ENCODE assay signal across 8 mouse cellular contexts in the genomic region with DNA sequence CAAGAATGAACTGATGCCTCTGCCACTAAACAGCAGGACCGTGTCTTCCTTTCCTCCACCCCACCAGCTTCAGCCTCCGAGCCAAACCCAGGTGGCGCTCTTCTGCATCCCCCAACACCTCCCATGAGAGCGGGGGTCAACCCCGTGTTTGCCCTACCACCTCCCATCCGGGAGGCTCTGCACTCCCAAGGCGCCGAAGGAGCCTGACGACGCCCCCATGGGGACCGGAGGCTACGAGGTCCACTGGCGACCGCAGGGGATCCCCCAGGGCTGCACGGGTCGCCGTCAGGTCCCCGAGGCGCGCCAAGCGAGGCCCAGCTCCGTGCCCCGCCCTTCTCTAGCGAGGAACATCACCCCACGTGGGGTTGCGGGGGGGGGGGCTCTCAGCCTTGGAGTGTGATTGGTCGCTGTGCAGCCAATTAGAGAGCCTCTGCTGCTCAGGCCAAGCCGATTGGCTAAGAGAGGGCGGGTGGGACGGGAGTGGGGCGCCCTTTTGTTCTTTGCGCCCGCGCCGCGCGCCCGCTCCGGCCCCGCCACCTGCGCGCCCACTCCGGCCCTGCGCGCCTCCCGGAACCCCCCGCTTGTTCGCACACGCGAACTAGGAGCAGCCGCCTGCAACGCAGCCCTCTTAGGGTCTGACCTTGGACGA. TPM values are rescaled to one million over a fixed set of nuclear protein-coding genes. Genes with fewer than 3 reads are reported as not detected.
DNase-seq lines count a peak whose midpoint lies in the region; ATAC-seq and TF ChIP-seq lines count a peak whose summit lies in the region.

No protein-coding gene starts in this region.

- peak overlapping the region; percentile 49 for H3K4me3 ChIP-seq in cortical plate, adult 2 months (ENCODE audit: insufficient read depth, low read length)

- H3K4me1 ChIP-seq in cortical plate, adult 2 months (ENCODE audit: control insufficient read depth, insufficient read depth, low read length), result peaks cover 8% of the 10 kb centered on the region

- intact Hi-C loops in left cerebral cortex, postnatal 10 days (cut with DNase I), result loop anchor here (5.0 kb wide), 2 partner anchors 118 to 193 kb away; no protein-coding TSS in a partner anchor

- no peak overlapping the region; the same call in 1 of the 2 replicates for H3K27ac ChIP-seq in cortical plate, adult 2 months (ENCODE audit: insufficient read depth, low read length)

- TF ChIP-seq CTCF in cortical plate, adult 2 months (IDR thresholded peaks at IDR 0.05; ENCODE audit: extremely low read depth, insufficient read depth, low read length), result no peak

- ATAC-seq in megakaryocyte progenitor cell, adult 5-6 weeks (replicated peaks; ENCODE audit: poor library complexity), result peak; percentile 78

- TF ChIP-seq POLR2A in cortical plate, adult 2 months (IDR thresholded peaks at IDR 0.05; ENCODE audit: extremely low read depth, insufficient read depth, low read length), result no peak

- DNase-seq in adrenal gland, adult (ENCODE audit: inconsistent age in 2 of 2, low spot score in 1 of 2), result peak; percentile 92 to 97
- DNase-seq in gastrocnemius, adult 8-10 months (ENCODE audit: low spot score in 2 of 2), result peak; percentile 72 to 75
- peak; percentile 81 for DNase-seq in hindlimb bud, embryonic 11.5 days (ENCODE audit: extremely low spot score, low read depth, low spot score)
- peak; percentile 84 to 93 for DNase-seq in left cerebral cortex, postnatal 10 days (ENCODE audit: extremely low spot score in 1 of 2, low spot score in 2 of 2)
- DNase-seq in right cerebral cortex, postnatal 10 days (ENCODE audit: low spot score in 2 of 2), result peak; percentile 93 to 95
- DNase-seq in urinary bladder, postnatal 14 days (ENCODE audit: low spot score), result peak; percentile 84

RNA-seq across cellular contexts. Expression of gene Actg1, which starts 43.3 kb away (rescaled TPM):
- polyA plus RNA-seq in cortical plate, adult 2 months (2012; rRNA removed), result 1,064 and 1,106 TPM in 2 replicates
- 100 to 1,000 TPM; 131 to 185 (median 162) TPM for total RNA-seq in gastrocnemius, adult 8-10 months (2022)
- total RNA-seq in left cerebral cortex, postnatal 10 days (2021), result 1,000 to 10,000 TPM; 2,375 to 2,523 TPM
- total RNA-seq in megakaryocyte progenitor cell, adult 5-6 weeks (2015), result 1,607 and 1,783 TPM in 2 replicates
- 724 and 844 TPM in 2 replicates for total RNA-seq in megakaryocyte progenitor cell, adult 5-6 weeks (2017)

RNA-seq across cellular contexts. Expression of gene Fscn2, which starts 56.3 kb away (rescaled TPM):
- polyA plus RNA-seq in cortical plate, adult 2 months (2012; rRNA removed), result 0.28 and 0.67 TPM in 2 replicates
- total RNA-seq in gastrocnemius, adult 8-10 months (2022), result under 1 TPM in 3 of 4 experiments, not detected in 1; 0.21 to 0.54 (median 0.29) TPM
- total RNA-seq in left cerebral cortex, postnatal 10 days (2021), result not detected
- total RNA-seq in megakaryocyte progenitor cell, adult 5-6 weeks (2015), result not detected in 2 replicates
- total RNA-seq in megakaryocyte progenitor cell, adult 5-6 weeks (2017), result not detected in 2 replicates
